Mouse (Mus musculus): ENCODE measurements at regions not wholly inside any gene's neighbourhood (a gene's known extent, or its start where the extent isn't known, plus 50 kb on each side); places are given as distances from the start of the nearest gene placed in this dataset.

- TF ChIP-seq USF1 (IDR thresholded peaks at IDR 0.05; ENCODE audit: low read depth): no peak
- no peak for TF ChIP-seq POLR2A (IDR thresholded peaks at IDR 0.05; ENCODE audit: insufficient read length, low read depth)
- TF ChIP-seq POLR2AphosphoS2 (IDR thresholded peaks at IDR 0.05; ENCODE audit: insufficient read length, low read depth): no peak
- no peak for TF ChIP-seq SRF (IDR thresholded peaks at IDR 0.05; ENCODE audit: control insufficient read depth, insufficient read length, low read depth)
- no peak for TF ChIP-seq MYOD1 (IDR thresholded peaks at IDR 0.05; ENCODE audit: control insufficient read depth in 1 of 3, insufficient read length in 2 of 3, low read depth in 2 of 3)
- no peak for TF ChIP-seq E2F4 (IDR thresholded peaks at IDR 0.05; ENCODE audit: insufficient read depth)
These were observed 281.6 kb upstream of the Meox2 start for GRCm38 (mm10) chr12:36826766-36827165.
